Mouse (Mus musculus): ENCODE data around the gene Fbxw13. TPM values are rescaled to one million over a fixed set of nuclear protein-coding genes. Genes with fewer than 3 reads are reported as not detected.
"Not testable (repeated sequence)": the region's sequence is repeated elsewhere in the genome, so short reads cannot be mapped to it uniquely, and the experiment has no call there.

Gene Fbxw13
- polyA plus RNA-seq, 1 experiment from 2014 or later: not detected

DNA sequence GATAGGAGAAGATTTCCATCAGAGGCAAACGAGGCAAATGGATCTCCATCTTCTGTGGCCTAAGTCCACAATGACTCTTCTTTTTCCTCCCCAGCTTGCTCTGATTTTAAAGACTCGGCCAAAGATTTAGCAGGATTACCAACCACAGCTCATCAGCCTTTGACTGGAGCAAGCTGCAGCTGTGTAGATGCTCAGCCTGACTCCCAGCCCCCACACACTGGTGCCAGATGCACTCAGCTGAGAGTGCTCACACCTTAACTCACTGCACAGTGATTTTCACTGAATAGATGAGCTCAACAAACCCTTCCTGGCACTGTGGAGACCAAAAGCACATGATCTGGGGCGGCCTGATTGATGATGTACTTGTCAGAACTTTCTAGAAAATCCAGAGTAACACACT, 33.8 kb downstream of the Fbxw13 start, which contains the start of gene Fbxw21:
Gene Fbxw21, minus strand, starts transcription at position 101 of the 400 bp plus-strand sequence.
- Histone ChIP-seq H3K9me3 (ENCODE audit: control insufficient read depth, low read depth, low read length) (no peaks in the 10 kb centered on the region), H3K4me1 (ENCODE audit: control insufficient read depth, insufficient read depth, low read length) (no peaks in the 10 kb centered on the region), H3K27me3 (ENCODE audit: control insufficient read depth, insufficient read depth, low read length) (no peaks in the 10 kb centered on the region), H3K27ac (ENCODE audit: low read length) (no peak within 1 kb of the TSS), H3K9ac (replicated peaks; ENCODE audit: low read depth, low read length) (no peak within 1 kb of the TSS), H3K4me2 (replicated peaks; ENCODE audit: low read depth, low read length) (no peak within 1 kb of the TSS), H3K36me3 (ENCODE audit: control insufficient read depth, insufficient read depth, low read length) (no peaks in the 10 kb centered on the region), H3K4me3 (ENCODE audit: low read depth, low read length) (no peak within 1 kb of the TSS)
- no peak for ATAC-seq (ENCODE audit: insufficient number of reproducible peaks, insufficient read depth, low FRiP score, low read depth)
- 77% methylated on average over 3 of the region's 3 CpGs for WGBS

DNA sequence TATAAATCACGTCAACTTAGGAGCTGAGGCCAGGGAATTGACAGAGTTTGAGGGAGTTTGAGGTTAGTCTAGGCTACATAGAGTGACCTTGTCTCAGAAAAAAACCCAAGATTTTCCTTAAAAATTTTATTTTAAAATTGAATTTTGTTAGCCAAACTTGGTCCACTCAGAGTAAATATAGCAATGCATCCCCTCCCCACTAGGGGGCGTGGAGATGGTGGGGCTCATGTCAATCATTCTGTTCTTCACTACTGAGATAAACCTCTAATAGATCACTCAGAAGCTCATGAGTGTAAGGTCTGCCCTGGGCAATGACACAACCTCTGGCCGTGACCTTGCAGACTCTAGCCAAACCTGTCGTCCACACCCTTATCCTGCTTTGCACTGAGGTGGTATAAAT, 55.4 kb downstream of the Fbxw13 start:
- not testable (repeated sequence) for H3K4me1 ChIP-seq (ENCODE audit: control insufficient read depth, insufficient read depth, low read length); H3K9ac ChIP-seq (replicated peaks; ENCODE audit: low read depth, low read length); H3K27ac ChIP-seq (ENCODE audit: low read length); H3K4me2 ChIP-seq (replicated peaks; ENCODE audit: low read depth, low read length); H3K9me3 ChIP-seq (ENCODE audit: control insufficient read depth, low read depth, low read length); H3K4me3 ChIP-seq (ENCODE audit: low read depth, low read length); ATAC-seq (ENCODE audit: insufficient number of reproducible peaks, insufficient read depth, low FRiP score, low read depth); H3K36me3 ChIP-seq (ENCODE audit: control insufficient read depth, insufficient read depth, low read length); H3K27me3 ChIP-seq (ENCODE audit: control insufficient read depth, insufficient read depth, low read length)
- WGBS: 64% methylated on average over 4 of the region's 4 CpGs

DNA sequence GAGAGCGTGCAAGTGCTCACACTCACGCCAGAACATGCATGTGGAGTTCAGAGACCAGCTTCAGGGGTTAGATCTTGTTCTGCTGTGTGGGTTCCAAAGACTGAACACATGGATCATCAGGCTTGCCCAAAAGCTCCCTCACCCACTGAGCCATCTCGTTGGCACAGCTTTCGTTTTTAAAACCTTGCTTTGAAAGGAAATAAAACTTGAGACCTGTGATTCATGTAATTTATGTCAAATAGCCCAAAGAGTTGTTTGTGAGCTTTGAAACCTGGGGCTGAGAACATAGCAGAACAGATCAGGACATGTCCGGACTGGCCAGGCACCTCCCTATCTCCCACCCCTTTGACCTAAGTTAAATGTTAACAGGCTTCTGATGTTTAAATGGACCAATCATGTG, 65.7 kb downstream of the Fbxw13 start:
- ATAC-seq (ENCODE audit: insufficient number of reproducible peaks, insufficient read depth, low FRiP score, low read depth): no peak
- Histone ChIP-seq H3K27me3 (ENCODE audit: control insufficient read depth, insufficient read depth, low read length) (no peaks in the 10 kb centered on the region), H3K4me3 (ENCODE audit: low read depth, low read length) (no peak overlapping the region), H3K4me1 (ENCODE audit: control insufficient read depth, insufficient read depth, low read length) (no peaks in the 10 kb centered on the region), H3K9me3 (ENCODE audit: control insufficient read depth, low read depth, low read length) (no peaks in the 10 kb centered on the region), H3K9ac (replicated peaks; ENCODE audit: low read depth, low read length) (no peak overlapping the region), H3K4me2 (replicated peaks; ENCODE audit: low read depth, low read length) (no peak overlapping the region), H3K36me3 (ENCODE audit: control insufficient read depth, insufficient read depth, low read length) (no peaks in the 10 kb centered on the region), H3K27ac (ENCODE audit: low read length) (no peak overlapping the region)
- WGBS: 81% methylated on average over 5 of the region's 5 CpGs

Other genes with a start within 250 kb of the Fbxw13 start
- 4.1 and 4.5 TPM in 2 replicates for gene Col7a1, start 242.4 kb downstream of the Fbxw13 start, polyA plus RNA-seq (2014; fragmentation: Nextera tagmentation; extraction: Ambion mirVana)
- 0.45 TPM in 1 of 2 replicates, not detected in the other for gene Ucn2, start 210.0 kb downstream of the Fbxw13 start, polyA plus RNA-seq (2014; fragmentation: Nextera tagmentation; extraction: Ambion mirVana)
- gene Pfkfb4, start 204.2 kb downstream of the Fbxw13 start, polyA plus RNA-seq (2014; fragmentation: Nextera tagmentation; extraction: Ambion mirVana): 7.9 and 8.5 TPM in 2 replicates
- 75.0 and 84.4 TPM in 2 replicates for gene Shisa5, start 157.4 kb downstream of the Fbxw13 start, polyA plus RNA-seq (2014; fragmentation: Nextera tagmentation; extraction: Ambion mirVana)
- gene Trex1, start 136.2 kb downstream of the Fbxw13 start, polyA plus RNA-seq (2014; fragmentation: Nextera tagmentation; extraction: Ambion mirVana): 11.6 and 12.2 TPM in 2 replicates
- gene Atrip, start 121.9 kb downstream of the Fbxw13 start, polyA plus RNA-seq (2014; fragmentation: Nextera tagmentation; extraction: Ambion mirVana): 27.2 and 29.3 TPM in 2 replicates
- 12.9 and 13.1 TPM in 2 replicates for gene Ccdc51, start 113.5 kb downstream of the Fbxw13 start, polyA plus RNA-seq (2014; fragmentation: Nextera tagmentation; extraction: Ambion mirVana)
- 633 and 676 TPM in 2 replicates for gene Tma7, start 113.4 kb downstream of the Fbxw13 start, polyA plus RNA-seq (2014; fragmentation: Nextera tagmentation; extraction: Ambion mirVana)
- gene Plxnb1, start 100.6 kb downstream of the Fbxw13 start, polyA plus RNA-seq (2014; fragmentation: Nextera tagmentation; extraction: Ambion mirVana): 15.8 and 17.5 TPM in 2 replicates
- gene Fbxw21, start 33.9 kb downstream of the Fbxw13 start, polyA plus RNA-seq (2014; fragmentation: Nextera tagmentation; extraction: Ambion mirVana): not detected in 2 replicates
- gene Fbxw20, start 38.8 kb upstream of the Fbxw13 start, polyA plus RNA-seq (2014; fragmentation: Nextera tagmentation; extraction: Ambion mirVana): not detected in 2 replicates
- not detected in 2 replicates for gene Fbxw14, start 91.7 kb upstream of the Fbxw13 start, polyA plus RNA-seq (2014; fragmentation: Nextera tagmentation; extraction: Ambion mirVana)
- not detected in 2 replicates for gene Fbxw28, start 143.7 kb upstream of the Fbxw13 start, polyA plus RNA-seq (2014; fragmentation: Nextera tagmentation; extraction: Ambion mirVana)
- not detected in 2 replicates for gene Fbxw22, start 208.3 kb upstream of the Fbxw13 start, polyA plus RNA-seq (2014; fragmentation: Nextera tagmentation; extraction: Ambion mirVana)